Mouse (Mus musculus): Measurements from ENCODE around the gene Ccdc69.

DNA sequence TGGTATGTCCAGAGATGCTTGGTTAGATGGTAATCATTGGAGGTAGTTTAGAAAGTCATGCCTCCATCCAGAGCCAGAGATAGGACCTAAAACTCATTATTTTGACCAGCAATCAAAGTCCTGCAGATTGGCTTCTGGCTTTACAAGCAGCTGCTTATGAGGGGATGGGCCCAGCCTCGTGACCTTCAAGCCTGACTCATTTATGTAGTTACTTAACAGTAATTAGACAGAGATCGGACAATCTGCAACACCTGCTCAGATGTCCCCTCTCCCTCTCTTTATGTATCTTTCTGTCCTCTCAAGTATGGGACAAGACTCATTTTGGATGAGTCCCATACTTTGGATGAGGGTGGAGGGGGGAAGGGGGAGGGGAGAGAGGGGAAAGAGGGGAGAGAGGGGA, 12.0 kb upstream of the Ccdc69 start:
- TF ChIP-seq CTCF (IDR thresholded peaks at IDR 0.05; ENCODE audit: borderline replicate concordance, insufficient read depth, low read depth, low read length): no peak
- no peak for TF ChIP-seq POLR2A (IDR thresholded peaks at IDR 0.05; ENCODE audit: borderline replicate concordance, insufficient read depth, low read length)
